Mouse (Mus musculus) lung, postnatal 4 days (tissue): ENCODE data around the gene Zc3h12d.

Experiments
- DNase-seq, 2 experiments: peaks; one replicate each; pipeline ENCODE4 v3.0.0; 2021

The Zc3h12d gene

DNA sequence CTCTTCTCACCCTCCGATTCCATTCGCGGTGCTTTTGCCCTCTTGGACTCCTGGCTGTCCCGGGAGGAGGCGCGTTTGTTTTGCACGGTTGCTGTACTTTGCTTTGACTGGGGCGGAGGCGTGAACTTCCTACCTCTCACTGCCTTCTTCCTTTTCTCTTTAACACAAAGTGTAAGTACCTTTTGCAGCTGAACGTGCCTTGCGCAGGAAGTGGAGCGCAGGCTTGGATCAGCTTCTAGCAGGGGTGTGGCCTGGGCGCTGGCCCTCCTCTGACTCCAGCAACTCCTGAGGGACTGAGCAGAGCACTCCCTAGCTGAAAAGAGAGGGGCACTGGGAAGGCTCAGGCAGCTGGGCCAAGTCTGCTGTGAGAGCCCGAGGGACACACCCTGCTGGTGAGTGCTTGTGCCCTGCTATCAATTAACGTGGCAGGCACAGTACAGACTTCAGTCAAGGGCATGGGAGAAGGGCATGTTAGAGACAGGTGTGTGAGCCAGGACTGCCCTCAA lies at the start of gene Zc3h12d:
Gene Zc3h12d (plus strand): TSS at position 300 of the 506 bp plus-strand sequence.
- peak; percentile 55 to 68 for DNase-seq

DNA sequence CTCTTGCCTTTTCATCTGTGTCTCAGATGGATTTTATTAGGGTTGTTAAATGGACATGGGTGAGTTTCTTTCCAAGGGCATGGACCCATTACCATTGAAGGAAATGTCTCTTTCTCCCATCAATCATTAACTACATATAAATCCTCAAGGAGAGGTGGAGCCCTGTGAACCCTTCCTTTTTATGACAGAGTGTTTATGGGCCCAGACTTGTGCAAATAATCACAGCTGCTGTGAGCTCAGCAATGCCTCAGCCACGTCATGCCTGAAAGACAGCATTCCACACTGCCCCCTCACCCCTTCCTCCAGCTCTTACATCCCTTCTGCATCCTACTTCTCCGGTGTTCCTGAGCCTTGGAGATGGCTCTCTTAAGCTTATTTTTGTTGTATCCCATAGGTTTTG lies 45.0 kb upstream of the Zc3h12d start:
- DNase-seq = no peak

DNA sequence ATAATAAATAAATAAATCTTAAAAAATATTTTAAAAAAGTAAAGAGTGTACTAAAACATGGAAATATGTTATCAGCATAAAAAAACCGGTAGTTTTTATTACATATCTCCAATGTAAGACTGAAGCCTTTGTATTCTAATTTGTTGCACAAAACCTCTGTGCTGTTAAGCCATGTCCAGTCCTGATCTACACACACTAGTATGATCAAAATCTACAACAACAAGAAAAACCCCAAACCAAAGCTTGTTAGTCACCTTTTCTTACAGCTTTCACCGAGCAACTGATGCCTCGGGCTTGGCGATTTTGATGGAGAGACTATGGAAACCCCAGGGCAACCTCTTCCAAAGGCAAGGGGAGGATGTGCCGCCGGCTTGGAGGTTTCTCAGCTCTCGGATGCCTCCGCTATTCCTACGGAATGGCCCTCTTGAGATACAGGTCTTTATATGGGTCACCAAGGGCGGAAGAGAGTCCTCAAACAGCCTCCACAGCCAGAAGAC lies 40.0 kb upstream of the Zc3h12d start:
- DNase-seq = no peak

DNA sequence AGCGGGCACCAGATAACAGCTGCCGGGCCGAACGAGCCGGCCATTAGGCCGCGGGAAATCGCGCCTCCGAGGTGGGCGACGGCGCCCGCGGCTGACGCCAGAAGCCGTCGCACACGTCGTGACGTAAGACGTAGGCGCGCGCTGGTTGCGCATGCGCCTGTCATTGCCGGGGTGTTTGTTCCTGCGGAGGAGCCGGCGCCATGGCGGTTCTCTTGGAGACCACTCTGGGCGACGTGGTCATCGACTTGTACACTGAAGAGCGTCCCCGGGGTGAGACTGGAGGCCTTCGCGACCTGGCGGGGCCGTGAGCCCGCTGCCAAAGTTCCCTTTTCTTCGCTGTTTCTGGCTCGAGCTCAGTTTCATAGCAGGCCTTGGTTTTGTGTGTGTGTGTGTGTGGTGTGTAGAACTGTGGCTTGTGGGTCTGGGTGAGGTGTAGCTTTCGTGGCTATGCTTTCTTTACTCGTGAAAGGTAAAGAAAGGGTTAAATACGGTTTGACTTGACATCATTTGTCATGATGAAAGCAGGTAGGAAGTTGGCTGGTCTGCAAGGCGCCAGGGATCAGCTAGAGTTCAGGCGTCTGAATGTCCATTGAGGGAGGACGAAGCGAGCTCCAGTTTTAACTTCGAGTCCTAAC lies 39.4 kb upstream of the Zc3h12d start, which contains the start of the genes Ginm1 and Ppil4:
Gene Ginm1 (minus strand): TSS at position 74 of the 635 bp plus-strand sequence.
Gene Ppil4 (plus strand): TSS at position 141 of the 635 bp plus-strand sequence.
- peak; percentile 93 to 95 for DNase-seq

DNA sequence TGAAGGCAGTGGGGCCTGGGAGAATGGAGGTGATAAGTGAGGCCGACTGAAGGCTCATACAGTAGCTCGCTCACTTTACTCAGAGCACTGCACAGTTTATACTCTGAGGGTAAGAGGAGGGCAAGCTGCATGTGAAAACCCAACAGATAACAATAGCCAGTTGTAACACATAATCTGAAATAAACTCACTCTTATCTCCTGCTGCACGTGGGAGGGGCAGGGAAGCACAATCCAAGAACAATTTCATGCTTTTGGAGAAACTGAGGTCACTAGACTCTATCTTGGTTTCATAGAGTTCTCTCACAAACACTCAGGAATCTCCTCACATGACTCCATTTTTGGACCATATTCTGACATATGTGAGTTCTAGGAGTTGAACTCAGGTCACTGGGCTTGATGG lies 31.0 kb upstream of the Zc3h12d start:
- DNase-seq = no peak

DNA sequence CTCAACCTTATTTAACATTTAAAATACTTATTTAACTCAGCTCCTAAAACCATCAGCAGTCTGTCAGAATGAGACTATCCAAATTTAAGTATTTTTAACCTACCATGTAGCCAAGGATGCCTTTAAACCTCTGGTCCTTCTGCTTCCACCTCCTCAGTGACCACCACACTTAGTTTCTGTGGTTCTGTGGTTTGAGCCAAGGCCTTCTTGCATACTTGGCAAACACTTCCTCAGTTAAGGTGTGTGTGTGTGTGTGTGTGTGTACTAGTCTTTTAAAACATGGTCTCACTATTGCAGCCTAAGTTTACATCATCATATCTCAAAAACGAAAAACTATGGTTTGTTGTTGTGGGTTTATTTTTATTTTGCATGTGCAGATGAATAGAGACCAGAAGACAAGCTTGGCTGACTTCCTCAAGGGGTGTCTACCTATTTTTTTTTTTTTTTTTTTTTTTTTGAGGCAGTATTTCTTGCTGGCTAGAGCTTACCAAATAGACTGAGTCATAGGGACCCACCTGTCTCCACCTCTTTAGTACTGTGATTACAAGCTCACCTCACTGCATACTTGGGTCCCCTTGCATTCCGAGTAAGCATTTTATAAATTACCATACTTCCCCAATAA lies 29.6 kb upstream of the Zc3h12d start:
- no peak for DNase-seq

DNA sequence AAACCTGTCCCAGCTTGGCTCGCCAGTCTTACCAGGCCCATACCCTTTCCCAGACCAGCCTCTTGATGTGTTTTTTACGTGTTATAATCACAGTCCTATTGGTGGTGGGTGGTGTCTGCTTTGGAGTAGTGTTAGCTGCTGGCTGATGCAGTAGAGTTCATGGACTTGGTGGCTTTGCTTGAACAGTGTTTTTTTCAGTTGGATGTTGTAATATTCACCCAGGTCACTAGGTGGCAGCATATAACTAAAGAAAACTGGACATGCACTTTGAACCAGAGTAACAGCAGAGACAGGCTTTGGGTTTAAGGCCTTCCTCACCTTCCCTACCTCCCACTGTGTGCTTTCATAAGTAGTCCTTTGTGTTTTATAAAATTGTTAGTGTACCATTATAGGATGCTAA lies 22.3 kb upstream of the Zc3h12d start:
- DNase-seq = peak in 1 of 2 experiments; percentile 59

DNA sequence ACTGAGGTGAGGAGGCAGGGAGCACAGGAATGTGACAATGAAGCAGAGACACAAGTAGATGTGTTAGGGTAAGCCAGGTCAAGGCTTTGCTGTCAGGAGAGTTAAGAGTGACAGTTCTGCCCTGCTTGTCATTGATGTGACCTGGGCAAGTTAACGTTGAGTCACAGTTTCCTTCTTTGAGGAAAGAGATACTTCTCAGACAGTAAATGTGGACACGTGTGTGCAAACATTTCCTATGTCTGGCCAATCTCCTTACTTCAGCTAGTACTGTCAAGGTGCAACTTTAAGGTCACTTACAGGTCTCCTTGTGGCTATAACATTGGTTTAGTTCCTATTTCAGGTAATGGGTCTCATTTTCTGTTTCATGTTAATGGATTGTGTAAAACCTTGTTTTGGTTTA lies 15.8 kb upstream of the Zc3h12d start:
- no peak for DNase-seq

DNA sequence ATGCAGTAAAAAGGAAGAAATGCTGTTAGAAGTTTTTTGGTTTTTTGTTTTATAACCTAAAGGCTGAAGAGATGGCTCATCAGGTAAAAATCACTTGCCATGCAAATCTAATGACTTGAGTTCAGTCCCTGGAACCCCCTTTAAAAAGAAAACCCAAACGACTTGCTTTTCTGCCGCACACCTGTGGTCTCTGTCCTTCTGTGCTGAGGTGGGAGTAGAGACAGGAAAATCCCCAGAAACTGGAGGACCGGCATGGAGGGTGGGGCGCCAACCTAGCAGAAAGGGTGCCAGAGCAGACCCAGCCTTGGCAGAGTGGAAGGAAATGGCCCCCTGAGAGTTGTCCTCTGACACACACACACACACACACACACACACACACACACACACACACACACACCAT lies 13.6 kb upstream of the Zc3h12d start:
- DNase-seq = no peak

DNA sequence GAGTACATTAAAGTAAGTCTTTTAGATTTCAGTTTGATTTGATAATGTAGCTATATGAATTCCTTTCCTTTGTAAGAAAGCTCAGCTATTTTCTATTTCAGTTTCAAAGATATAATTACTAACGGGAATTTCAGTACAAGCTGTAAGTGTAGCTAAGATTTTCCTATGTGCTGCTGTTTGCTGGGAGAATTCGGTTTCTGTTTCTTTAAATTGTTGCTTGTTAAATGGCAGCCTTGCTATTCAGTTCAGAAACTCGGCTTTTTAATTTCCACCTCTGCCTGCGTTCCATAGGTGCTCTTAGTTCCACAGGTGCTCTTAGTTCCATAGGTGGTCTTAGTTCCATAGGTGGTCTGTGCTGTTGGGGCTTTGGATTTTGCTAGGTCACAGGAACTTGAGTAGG lies 13.1 kb upstream of the Zc3h12d start:
- no peak for DNase-seq

DNA sequence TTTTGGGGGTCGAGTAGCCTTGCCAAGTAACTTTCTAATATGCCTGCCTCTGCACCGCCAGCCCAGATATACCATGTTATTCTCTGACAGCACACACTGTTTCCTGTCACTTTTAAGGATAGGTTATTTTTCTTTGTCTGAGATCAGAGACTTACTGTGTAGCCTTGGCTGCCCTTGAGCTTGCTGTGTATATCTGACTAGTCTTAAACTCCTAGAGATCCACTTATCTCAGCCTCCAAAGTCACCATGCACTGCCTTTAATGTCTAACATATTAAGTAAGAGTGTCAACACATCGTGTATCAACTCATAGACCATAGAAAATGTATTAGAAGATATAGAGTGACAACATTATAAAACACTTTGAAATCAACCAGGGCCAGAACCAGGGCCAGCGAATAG lies 12.7 kb upstream of the Zc3h12d start:
- DNase-seq = no peak

DNA sequence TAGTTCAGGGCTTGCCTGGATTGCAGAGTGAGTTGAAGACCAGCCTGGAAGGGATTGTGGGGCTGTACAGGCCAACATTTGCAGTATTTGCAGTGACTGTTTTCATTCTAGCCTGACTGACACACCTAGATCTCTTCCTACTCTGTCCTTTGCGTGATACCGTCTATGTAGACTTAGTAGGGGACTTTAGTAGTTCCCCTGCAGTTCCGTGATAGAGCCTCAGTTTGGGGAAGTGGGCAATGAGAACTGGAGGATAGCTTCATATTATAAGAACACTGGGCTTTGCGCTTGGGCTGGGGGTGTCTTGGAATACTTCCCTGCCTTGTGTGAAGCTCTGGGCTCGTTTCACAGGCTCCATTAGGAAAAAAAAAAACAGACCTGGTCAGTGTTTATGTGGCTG lies 12.1 kb upstream of the Zc3h12d start:
- DNase-seq = no peak

DNA sequence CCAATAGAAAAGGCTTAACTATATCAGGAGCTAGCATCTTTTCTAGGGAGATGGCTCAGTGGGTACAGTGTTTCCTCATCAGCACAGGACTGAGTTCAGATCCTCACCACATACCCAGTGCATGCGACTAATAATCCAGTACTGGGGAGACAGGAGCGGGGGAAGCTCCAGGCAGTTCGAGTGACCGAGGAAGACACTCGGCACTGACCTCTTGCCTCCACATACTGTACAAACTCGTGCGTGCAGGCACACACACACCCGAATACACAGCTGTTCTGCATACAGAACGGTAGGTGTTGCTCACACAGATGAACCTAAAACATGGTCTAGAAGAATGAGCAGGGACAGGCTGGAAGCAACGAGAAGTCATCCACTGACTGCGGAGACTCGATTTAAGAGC lies 10.3 kb upstream of the Zc3h12d start:
- DNase-seq = no peak

DNA sequence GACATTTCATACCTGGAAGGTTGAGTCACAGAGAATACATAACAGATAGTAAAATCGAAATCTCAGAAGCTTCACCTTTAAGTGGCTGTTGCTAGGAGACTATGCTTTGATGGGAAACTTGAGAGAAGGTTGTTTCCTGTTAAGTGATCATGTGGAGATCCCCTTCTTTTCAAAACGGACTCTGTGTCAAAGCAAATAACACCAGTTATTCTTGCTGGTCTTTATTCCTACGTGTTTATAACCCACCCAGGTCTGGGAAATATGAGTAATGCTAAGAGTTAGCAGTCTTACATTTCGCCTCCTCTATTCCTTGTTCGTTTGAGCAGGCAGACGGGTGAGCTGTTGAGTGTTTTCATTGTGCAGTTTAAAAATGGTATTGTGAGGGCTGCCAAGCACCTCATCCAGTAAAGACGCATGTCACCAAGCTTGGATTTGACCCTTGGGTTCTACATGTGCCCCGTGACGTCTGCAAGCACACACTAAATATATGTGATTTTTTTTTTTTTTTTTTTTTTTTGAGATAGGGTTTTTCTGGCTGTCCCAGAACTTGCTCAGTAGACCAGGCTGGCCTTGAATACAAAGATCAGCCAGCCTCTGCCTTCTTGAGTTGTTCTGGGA lies 7.5 kb upstream of the Zc3h12d start:
- no peak for DNase-seq

DNA sequence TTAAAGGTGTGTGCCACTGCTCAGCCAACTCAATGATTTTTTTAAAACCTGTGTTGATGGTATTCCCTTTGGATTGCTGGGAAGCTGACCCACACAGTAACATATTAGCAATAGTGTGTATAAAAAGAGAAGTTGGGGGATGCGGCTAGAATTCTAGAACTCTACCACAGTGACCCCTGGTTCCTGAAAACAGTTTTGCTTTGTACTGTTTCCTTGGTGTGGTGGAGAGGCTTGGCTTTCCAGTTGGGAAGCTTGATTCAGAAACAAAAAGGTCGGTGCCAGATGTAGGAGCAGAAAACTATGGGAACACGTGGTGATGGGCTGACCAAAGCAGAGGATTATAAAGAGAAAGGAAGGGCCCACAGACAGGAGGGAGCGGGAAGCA lies 7.0 kb upstream of the Zc3h12d start:
- no peak for DNase-seq

DNA sequence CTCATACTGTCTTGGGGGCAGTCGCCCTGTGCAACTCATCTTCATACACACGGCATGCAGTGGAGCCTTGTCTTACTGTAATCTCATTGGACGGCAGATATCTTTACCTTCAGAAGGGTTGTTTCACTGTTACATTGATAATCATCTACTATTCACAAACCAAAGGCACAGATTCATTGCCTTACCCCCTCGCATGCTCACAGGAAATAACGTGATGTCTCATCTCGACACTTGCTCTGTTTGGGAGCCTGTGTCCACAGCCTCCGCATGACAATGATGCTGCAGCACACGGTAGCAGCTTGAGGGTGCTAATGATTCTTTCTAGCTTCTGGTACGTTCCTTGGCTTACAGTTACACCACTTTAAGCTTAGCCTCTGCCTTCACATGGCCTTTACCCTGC lies 6.2 kb upstream of the Zc3h12d start:
- DNase-seq = no peak

DNA sequence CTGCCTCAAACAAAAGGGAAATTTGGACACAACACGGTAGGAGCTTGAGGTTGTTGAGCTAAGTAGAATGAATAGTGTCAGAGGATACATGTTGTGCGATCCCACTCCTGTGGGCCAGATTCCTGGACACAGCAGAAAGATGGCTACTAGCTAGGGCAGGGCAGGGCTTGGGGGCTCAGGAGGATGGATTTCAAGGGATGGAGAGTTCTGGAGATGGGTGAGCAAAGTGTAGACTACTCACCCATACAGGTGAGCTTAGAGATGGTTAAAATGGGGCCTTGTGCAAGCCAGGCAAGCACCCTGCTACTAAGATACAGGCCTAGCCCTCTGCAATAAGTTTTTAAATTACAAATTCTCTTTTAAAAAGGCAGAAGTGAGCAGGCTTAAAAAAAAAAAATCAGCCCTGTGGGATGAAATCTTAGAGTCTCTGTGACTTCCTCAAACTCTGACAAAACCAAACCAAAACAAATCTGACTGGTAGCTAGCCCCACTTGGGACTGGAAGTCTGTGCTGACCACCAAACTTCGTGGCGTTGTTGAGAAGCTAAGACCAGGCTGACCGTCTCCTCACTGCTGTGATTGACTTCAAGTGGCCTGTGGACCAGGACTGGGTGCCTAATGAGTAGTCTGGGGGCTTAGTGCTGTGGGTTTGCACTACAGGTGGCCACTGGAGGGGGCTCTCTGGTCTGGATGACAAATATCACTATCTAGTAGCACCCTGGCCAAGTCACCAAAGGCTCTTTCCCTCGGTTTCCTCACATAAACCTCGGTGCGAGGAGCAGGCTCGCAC lies 1.3 kb downstream of the Zc3h12d start:
- peak in 1 of 2 experiments; percentile 23 for DNase-seq

DNA sequence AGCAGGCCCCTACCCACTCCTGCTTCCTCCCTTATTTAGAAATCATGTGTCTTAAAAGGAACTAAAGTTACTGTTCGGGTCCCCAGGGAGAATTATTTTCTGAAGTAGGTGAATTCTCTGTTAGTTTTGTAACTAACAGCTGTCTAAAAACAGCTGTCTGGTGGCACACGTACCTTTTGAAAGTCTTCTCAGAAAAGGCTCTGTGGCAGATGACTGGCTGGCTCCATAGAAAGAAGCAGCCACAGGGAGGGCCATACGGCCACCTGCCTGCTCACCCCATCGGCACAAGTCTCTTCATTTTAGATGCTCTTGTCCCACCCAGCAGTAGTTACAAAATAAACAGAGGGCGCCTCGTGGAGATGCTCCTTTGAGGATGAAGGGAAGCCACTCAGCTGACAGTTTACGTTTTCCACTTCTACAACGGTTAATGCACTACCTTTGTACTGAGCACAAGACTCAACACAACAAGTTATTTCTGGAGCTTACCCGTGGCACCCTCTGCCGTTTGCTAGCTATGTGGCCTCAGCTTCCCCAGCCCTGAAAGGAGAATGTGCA lies 2.5 kb downstream of the Zc3h12d start:
- DNase-seq = no peak

DNA sequence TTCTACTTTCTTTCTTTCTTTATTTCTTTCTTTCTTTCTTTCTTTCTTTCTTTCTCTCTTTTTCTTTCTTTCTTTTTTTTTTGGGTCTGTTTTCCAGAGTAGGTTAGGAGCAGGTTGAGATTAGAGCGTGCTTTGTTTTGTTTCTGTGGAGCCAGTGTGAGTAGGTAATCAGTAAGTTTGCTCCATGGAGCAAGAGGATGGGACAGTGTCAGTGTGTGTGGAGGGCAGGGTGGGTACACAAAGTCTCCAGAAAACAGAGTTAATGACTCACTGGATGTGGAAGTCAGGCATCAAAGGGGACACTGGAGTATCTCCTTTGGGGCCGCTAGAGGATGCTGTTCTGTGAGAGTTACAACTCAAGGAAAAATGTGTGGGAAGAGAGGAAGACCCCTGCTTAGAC lies 4.6 kb downstream of the Zc3h12d start:
- DNase-seq = no peak

DNA sequence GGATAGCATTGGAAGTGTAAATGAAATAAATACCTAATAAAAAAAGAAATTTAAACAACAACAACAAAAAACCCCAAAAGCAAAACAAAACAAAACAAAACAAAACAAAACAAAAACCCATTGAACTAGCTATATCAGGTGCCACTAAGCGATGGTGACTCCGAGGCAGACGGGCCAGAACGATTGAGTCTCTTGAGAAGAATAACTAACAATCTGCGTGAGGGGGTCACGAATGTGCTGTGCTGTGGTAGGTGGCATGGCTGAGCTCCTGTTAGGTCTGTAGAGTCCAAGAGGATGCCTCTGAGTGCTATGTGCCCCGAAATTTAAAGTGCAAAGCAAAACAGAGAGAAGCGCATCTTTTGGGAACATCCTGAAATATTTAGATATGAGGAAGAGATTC lies 5.2 kb downstream of the Zc3h12d start:
- no peak for DNase-seq

DNA sequence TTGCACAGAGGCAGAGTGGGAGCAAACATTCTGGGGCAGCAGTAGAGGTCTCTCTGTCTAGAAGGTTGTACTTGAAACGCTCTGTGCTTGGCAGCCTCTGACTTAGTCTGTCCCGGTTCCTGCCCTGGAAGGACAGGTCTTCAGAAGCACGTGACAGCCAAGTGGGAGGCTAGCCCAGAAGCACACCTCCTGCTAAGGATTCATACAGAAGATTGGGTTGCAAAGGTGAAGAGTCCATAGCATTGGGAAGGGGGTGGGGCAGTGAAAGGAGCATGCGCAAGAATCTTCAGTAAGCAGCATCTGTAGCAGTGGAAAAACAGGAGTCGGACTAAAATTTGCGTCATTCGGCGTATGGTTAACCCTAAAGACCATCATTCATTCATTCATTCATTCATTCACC lies 5.8 kb downstream of the Zc3h12d start:
- no peak for DNase-seq

DNA sequence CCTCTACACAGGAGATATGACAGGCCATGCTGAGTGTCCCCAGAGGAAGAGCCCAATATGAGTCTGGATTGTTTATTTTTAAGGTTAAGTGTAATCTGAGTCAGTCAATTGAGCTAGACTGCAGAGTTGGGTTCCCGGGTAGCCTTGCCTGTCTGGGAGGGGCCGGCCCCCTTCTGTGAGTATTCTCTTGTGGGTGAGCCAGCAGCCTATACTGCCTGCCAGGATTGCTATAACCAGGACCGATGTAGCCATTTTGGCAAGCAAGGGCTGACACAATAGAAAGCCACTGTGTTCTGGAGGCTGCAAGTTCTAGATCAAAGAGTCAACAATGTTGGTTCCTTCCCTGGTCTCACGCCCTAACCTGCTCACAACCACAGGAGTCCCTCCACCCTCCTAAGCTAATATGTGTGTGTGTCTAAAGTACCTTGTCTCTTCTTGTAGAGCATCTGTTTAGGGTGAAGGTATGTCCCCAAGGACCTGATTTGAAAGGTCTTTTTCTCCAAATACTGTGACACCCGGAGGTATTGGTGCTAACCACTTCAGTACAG lies 6.7 kb downstream of the Zc3h12d start:
- DNase-seq = no peak
